Mouse (Mus musculus) embryonic stem cell, embryonic (primary cell): ENCODE data around the gene Islr2.

Experiments
- CTCF ChIA-PET, 4 experiments: fragments of 300-600 bp in 2 of 4; fragments of 350-600 bp in 2 of 4; sonication (Branson Sonifier 250); formaldehyde crosslinking; loops; one replicate each; lab custom pipeline; 2022; ENCODE audit warnings: inconsistent platforms in 2 of 4; lab: Charles Lee
- POLR2A ChIA-PET, 4 experiments: fragments of 300-600 bp in 2 of 4; fragments of 350-600 bp in 2 of 4; sonication (Branson Sonifier 250); formaldehyde crosslinking; loops; one replicate each; lab custom pipeline; 2022; ENCODE audit warnings: antibody characterized with exemption in 4 of 4, inconsistent platforms in 1 of 4; lab: Charles Lee

The Islr2 gene

GRCm38 (mm10) chr9:58157838-58158237, 46.3 kb downstream of the Islr2 start:
- POLR2A ChIA-PET, result interaction anchor here in 2 of 4 experiments (1.0 to 2.0 kb wide), 5 partner anchors 11 to 71 kb away, joined by 3 to 4 read pairs (median 3); no protein-coding TSS in a partner anchor
- CTCF ChIA-PET, result interaction anchor here in 3 of 4 experiments (0.7 to 1.1 kb wide), 4 partner anchors 10 to 119 kb away, joined by 3 to 5 read pairs (median 3); no protein-coding TSS in a partner anchor

DNA sequence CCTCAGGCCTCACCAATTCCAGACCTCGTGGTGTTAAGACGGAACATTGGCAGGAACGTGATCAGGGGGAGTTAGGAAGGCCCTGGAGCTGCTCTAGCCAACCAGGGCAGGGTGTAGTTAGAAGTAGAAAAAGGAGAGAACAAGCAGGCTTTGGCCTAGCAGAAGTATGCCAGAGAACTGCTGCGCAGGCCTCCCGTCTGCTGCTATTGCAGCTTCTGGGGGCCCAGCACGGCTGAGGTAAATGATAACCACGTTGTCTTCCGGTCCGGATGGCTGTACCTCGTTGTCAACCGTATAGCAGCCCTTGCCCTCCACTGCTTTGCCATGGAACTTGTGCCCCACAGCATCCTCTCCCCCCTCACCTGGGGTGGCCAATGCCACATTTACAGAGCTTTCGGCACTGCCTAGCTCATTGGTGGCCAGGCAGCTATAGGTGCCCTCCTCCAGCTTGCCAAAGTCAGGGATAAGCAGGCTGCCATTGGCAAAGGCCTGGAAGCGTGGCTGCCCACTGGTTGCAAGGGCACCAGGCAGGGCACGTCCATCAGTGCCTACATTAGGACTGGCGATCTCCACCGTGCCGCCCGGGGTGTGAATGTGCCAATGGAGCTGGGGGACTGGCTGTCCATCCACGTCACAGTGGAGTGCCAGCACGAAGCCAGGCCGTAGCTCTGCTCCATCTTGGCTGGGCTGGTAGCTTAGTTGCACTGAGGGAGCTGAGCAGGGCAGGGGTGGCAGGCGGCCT, 47.1 kb downstream of the Islr2 start:
- CTCF ChIA-PET, result interaction anchor here in 2 of 4 experiments (0.5 to 1.1 kb wide), 3 partner anchors 16 to 118 kb away, joined by 3 to 5 read pairs (median 3); no protein-coding TSS in a partner anchor
- POLR2A ChIA-PET, result interaction anchor here in 1 of 4 experiments (1.0 to 1.4 kb wide), 5 partner anchors 25 to 122 kb away, joined by 3 read pairs; no protein-coding TSS in a partner anchor

DNA sequence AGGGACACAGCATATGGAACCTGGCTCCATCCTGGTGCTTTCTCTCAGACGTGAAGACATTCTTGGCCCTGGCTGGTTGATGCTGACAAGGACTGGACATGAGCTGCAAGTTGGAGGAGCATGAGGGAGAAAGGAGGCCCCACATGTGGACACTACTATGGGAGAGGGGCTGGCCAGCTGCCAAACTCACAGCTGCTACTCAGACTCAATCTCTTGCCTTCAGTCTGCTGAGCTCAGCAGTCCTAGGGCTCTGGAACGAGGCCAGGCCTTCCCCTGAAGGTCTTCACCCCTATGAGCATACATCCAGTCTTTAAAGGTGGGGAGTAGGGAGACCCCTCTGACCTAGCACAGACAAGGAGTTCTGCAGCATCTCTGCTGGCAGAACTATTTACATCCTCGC, 48.8 kb downstream of the Islr2 start:
- ChIA-PET POLR2A (no interaction called here), CTCF (no interaction called here)

- ChIA-PET POLR2A (interaction anchor here in 1 of 4 experiments (0.6 kb wide), 1 partner anchor 30 kb away, joined by 3 read pairs; no protein-coding TSS in a partner anchor), CTCF (no interaction called here)
These were observed 51.0 kb downstream of the Islr2 start for GRCm38 (mm10) chr9:58153095-58153494.

DNA sequence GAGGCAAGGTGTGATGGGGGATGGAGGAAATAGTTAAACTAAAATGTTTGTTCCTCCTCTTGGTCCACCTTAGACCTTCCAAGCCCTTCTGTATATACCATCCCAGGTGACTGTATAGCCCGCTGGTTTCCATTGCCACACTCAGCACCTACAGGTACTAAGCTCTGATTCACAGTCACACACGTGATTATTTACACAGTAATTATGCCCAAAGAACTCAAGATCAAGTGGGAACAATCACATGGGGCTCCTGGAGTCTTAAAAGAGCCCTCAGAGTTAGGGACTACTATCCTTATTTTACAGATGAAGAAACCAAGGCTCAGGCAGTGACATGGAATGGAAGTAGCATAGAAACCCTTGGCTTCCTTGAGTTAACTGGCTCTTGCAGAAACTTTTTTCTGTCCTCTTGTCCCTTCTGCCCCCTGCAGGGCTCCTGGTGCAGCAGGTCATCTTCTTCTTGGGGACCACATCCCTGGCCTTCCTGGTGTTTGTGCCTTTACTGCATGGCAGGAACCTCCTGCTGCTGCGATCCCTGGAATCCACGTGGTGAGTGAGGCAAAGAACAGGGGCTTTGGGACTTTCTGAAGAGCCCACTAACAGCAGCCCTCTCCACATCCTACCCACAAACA, 53.3 kb downstream of the Islr2 start:
- CTCF ChIA-PET, result no interaction called here
- POLR2A ChIA-PET, result no interaction called here

GRCm38 (mm10) chr9:58148806-58149205, 55.3 kb downstream of the Islr2 start:
- ChIA-PET CTCF (interaction anchor here in 3 of 4 experiments (0.6 to 1.3 kb wide), 4 partner anchors 10 to 495 kb away, joined by 3 to 14 read pairs (median 3); partner anchors contain the start of gene Csk (in 1 of the 3)), POLR2A (no interaction called here)
